Mouse (Mus musculus) liver, postnatal 0 days (tissue): ENCODE measurements around the gene Smyd1.

ENCODE experiments used
- CTCF ChIP-seq: sonication (generic); IDR thresholded peaks from 2 replicates; pipeline ENCODE4 v1.5.1; 2016; ENCODE audit warnings: antibody characterized with exemption, low read depth
- EP300 ChIP-seq: IDR thresholded peaks from 2 replicates; pipeline ENCODE4 v1.6.1; 2016; ENCODE audit warnings: antibody characterized with exemption, low read depth, mild to moderate bottlenecking

- TF ChIP-seq CTCF (no peak), EP300 (no peak)
These were observed 47.4 kb downstream of the Smyd1 start for GRCm38 (mm10) chr6:71274621-71275020.
